Mouse (Mus musculus): ENCODE measurements around the gene Klhl30. TPM values are rescaled to one million over a fixed set of nuclear protein-coding genes. Genes with fewer than 3 reads are reported as not detected.

Gene Klhl30
- polyA plus RNA-seq, 1 experiment from 2014 or later: 0.07 TPM

DNA sequence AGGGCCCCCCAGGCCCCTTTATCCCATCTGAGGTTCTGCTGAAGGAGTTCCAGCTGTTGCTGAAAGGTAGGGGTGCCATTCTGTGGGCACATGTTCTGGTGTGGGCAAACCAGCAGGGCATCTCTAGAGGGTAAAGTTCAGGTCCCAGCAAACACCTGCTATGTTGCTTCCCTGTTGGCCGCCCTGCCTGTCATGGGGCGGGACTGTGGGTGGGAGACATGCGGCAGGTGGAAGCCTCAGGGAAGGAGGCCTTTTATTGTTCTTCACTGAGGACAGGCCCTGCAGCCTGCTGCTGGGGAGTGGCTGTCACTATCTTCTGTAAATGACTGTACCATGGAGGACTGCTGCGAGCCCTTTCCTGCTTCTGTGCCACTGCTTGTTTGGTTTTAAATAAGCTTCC is 18.6 kb downstream of the Klhl30 start:
- H3K36me3 ChIP-seq (ENCODE audit: control insufficient read depth, insufficient read depth, low read length): peaks cover 43% of the 10 kb centered on the region
- H3K27me3 ChIP-seq (ENCODE audit: control insufficient read depth, insufficient read depth, low read length): no peaks in the 10 kb centered on the region
- no peaks in the 10 kb centered on the region for H3K4me1 ChIP-seq (ENCODE audit: control insufficient read depth, insufficient read depth, low read length)
- H3K27ac ChIP-seq (ENCODE audit: low read depth, low read length): no peak overlapping the region
- H3K9me3 ChIP-seq (ENCODE audit: control insufficient read depth, low read length): 0 out of 2 replicates have a peak, but pooled peaks cover 1% of the 10 kb centered on the region
- H3K4me2 ChIP-seq (replicated peaks; ENCODE audit: low read depth, low read length): no peak overlapping the region
- H3K9ac ChIP-seq (ENCODE audit: low read depth, low read length): no peak overlapping the region
- ATAC-seq (ENCODE audit: low FRiP score, low TSS enrichment): no peak
- 59% methylated on average over 4 of the region's 4 CpGs for WGBS
- no peak overlapping the region for H3K4me3 ChIP-seq (ENCODE audit: low read length)

DNA sequence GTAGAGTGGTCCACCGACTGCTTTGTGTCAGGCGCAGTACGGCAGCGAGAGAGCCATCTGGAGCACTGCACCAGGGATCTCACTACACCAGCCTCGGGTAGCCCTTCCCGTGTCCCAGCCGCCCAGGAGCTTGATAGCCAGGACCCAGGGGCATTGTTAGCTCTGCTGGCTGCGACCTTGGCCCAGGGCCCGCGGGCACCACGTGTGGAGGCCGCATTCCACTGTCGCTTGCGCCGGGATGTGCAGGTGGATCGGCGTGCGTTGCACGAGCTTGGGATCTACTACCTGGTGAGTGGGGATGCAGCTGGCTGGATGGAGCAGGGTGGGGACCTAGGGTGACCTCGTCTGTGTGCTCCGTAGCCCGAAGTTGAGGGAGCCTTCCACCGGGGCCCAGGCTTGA is 19.2 kb downstream of the Klhl30 start:
- peaks cover 49% of the 10 kb centered on the region for H3K36me3 ChIP-seq (ENCODE audit: control insufficient read depth, insufficient read depth, low read length)
- WGBS: 88% methylated on average over 23 of the region's 23 CpGs

DNA sequence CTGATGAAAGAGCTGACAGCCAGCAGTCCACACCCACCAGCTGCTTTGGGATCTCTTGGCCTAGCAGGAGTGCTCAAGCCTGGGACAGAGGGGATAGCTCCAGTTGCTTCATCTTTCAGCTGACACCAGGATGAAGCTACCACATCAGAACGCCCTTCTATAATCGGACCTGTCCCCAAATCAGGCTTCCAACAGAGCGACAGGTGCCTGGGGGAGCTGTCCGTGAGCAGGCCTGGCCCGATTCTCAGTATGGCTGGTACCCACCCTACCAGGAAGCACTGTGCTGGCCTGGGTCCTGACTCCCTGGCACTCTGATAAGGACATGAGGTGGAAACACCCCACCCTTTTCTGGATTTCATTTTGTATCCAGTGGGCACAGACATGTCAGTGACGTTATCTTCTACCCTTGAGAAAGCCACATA is 22.6 kb downstream of the Klhl30 start:
- Histone ChIP-seq H3K36me3 (ENCODE audit: control insufficient read depth, insufficient read depth, low read length) (peaks cover 83% of the 10 kb centered on the region), H3K4me1 (ENCODE audit: control insufficient read depth, insufficient read depth, low read length) (no peaks in the 10 kb centered on the region), H3K4me2 (replicated peaks; ENCODE audit: low read depth, low read length) (no peak overlapping the region), H3K9me3 (ENCODE audit: control insufficient read depth, low read length) (no peaks in the 10 kb centered on the region), H3K27me3 (ENCODE audit: control insufficient read depth, insufficient read depth, low read length) (no peaks in the 10 kb centered on the region), H3K4me3 (ENCODE audit: low read length) (no peak overlapping the region), H3K27ac (ENCODE audit: low read depth, low read length) (no peak overlapping the region), H3K9ac (ENCODE audit: low read depth, low read length) (no peak overlapping the region)
- 90% methylated on average over 6 of the region's 6 CpGs for WGBS
- no peak for ATAC-seq (ENCODE audit: low FRiP score, low TSS enrichment)

More for the DNA sequence above, 19.2 kb downstream of the Klhl30 start:
- Histone ChIP-seq H3K9me3 (ENCODE audit: control insufficient read depth, low read length) (no peaks in the 10 kb centered on the region), H3K4me3 (ENCODE audit: low read length) (no peak overlapping the region), H3K4me2 (replicated peaks; ENCODE audit: low read depth, low read length) (no peak overlapping the region), H3K9ac (ENCODE audit: low read depth, low read length) (no peak overlapping the region), H3K27ac (ENCODE audit: low read depth, low read length) (no peak overlapping the region), H3K27me3 (ENCODE audit: control insufficient read depth, insufficient read depth, low read length) (no peaks in the 10 kb centered on the region), H3K4me1 (ENCODE audit: control insufficient read depth, insufficient read depth, low read length) (no peaks in the 10 kb centered on the region)
- no peak for ATAC-seq (ENCODE audit: low FRiP score, low TSS enrichment)

DNA sequence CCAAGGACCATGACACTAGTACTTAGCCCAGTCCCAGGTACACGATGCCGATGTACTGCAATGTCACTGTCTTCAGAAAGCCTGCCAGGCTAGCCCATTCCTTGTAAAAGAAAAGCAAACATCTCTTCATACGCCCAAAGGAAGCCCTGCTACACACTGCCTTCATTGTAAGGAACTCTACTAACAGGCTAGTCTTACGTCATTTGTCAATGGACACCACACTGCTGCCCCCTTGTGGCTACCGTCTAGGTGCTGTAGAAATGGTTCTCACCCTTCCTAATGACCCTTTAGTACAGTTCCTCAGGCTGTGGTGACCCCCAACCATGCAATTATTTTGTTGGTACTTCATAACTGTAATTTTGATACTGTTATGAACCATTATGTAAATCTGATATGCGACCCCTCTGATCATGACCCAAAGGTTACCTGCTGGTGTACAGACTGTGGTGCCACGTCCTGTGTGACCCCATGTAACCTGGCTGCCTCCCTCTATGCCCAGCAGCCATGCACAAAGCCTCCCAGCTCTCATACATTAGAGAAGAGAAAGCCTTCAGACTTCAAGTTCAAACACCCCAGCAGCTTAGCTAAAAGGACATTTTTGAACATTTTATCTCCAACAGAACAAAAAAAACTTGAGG is 29.8 kb downstream of the Klhl30 start:
- Histone ChIP-seq H3K36me3 (ENCODE audit: control insufficient read depth, insufficient read depth, low read length) (peaks cover 95% of the 10 kb centered on the region), H3K4me1 (ENCODE audit: control insufficient read depth, insufficient read depth, low read length) (no peaks in the 10 kb centered on the region), H3K4me3 (ENCODE audit: low read length) (no peak overlapping the region), H3K4me2 (replicated peaks; ENCODE audit: low read depth, low read length) (no peak overlapping the region), H3K9ac (ENCODE audit: low read depth, low read length) (no peak overlapping the region), H3K9me3 (ENCODE audit: control insufficient read depth, low read length) (no peaks in the 10 kb centered on the region), H3K27ac (ENCODE audit: low read depth, low read length) (no peak overlapping the region), H3K27me3 (ENCODE audit: control insufficient read depth, insufficient read depth, low read length) (no peaks in the 10 kb centered on the region)
- ATAC-seq (ENCODE audit: low FRiP score, low TSS enrichment): 0 out of 2 replicates have a peak, but pooled peaks have one; percentile 63
- WGBS: 65% methylated on average over 7 of the region's 7 CpGs

DNA sequence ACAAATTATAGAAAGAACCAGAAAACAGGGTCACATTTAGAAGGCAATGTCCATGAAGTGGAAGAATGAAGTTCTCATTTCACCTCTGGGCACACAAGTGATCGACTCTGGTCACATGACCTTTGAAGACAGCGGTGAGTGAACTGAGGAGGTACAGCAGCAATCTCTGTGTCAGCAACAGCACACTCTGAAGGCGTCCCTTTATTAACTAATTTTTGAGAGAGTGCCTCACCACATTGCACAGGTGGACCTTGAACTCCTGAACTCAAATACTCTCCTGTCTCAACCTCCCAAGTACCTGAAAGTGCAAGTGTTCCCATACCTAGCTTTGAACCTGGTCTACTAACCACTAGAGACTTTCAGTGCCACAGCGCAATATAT is 30.3 kb downstream of the Klhl30 start:
- Histone ChIP-seq H3K36me3 (ENCODE audit: control insufficient read depth, insufficient read depth, low read length) (peaks cover 93% of the 10 kb centered on the region), H3K4me2 (replicated peaks; ENCODE audit: low read depth, low read length) (no peak overlapping the region), H3K27ac (ENCODE audit: low read depth, low read length) (no peak overlapping the region), H3K9ac (ENCODE audit: low read depth, low read length) (no peak overlapping the region), H3K9me3 (ENCODE audit: control insufficient read depth, low read length) (no peaks in the 10 kb centered on the region), H3K4me1 (ENCODE audit: control insufficient read depth, insufficient read depth, low read length) (no peaks in the 10 kb centered on the region), H3K4me3 (ENCODE audit: low read length) (no peak overlapping the region), H3K27me3 (ENCODE audit: control insufficient read depth, insufficient read depth, low read length) (no peaks in the 10 kb centered on the region)
- 90% methylated on average over 4 of the region's 4 CpGs for WGBS
- no peak for ATAC-seq (ENCODE audit: low FRiP score, low TSS enrichment)

DNA sequence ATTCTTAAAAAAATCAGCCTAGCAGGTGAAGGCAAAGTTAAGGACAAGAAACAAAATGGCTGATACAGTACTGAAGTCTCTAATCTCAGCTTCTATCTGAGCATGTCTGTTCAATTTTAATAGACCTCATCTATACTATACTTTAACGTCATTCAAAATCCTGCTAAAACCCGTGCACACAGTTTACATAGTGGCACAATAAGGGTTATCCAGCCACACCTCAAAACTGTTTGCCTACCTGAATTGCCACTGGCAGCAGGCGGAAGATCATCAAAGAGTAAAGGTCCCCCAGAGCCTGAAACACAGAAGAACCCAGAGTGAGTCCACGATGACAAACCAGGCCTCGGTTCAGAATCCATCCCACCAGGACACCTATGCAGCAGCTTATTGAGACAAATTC is 39.6 kb downstream of the Klhl30 start:
- whole genome bisulfite sequencing: 93% methylated on average over 5 of the region's 5 CpGs
- Histone ChIP-seq H3K36me3 (ENCODE audit: control insufficient read depth, insufficient read depth, low read length) (peaks cover 77% of the 10 kb centered on the region), H3K9ac (ENCODE audit: low read depth, low read length) (no peak overlapping the region), H3K4me3 (ENCODE audit: low read length) (no peak overlapping the region), H3K27me3 (ENCODE audit: control insufficient read depth, insufficient read depth, low read length) (no peaks in the 10 kb centered on the region), H3K27ac (ENCODE audit: low read depth, low read length) (no peak overlapping the region), H3K9me3 (ENCODE audit: control insufficient read depth, low read length) (no peaks in the 10 kb centered on the region), H3K4me1 (ENCODE audit: control insufficient read depth, insufficient read depth, low read length) (no peaks in the 10 kb centered on the region), H3K4me2 (replicated peaks; ENCODE audit: low read depth, low read length) (no peak overlapping the region)
- ATAC-seq (ENCODE audit: low FRiP score, low TSS enrichment): no peak

DNA sequence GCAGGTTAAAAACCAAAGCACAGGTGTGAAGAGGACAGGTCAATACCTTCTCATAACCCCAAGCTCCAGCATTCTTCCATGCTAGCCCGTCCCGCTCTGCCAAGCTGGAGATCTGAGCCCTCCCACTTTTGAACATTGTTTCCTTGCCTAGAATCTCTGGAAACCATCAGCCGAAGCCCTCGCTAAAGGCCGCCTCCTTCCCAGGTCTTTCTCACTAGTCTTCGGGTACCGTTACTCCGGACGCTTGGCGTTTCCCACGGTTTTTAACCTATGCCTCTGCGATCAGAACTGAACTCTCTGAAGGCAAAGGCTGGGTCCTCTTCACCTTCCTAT is 47.1 kb downstream of the Klhl30 start:
- no peaks in the 10 kb centered on the region for H3K9me3 ChIP-seq (ENCODE audit: control insufficient read depth, low read length)
- H3K9ac ChIP-seq (ENCODE audit: low read depth, low read length): peak overlapping the region; percentile 93
- peaks cover 16% of the 10 kb centered on the region; the same call in 1 of the 2 replicates for H3K36me3 ChIP-seq (ENCODE audit: control insufficient read depth, insufficient read depth, low read length)
- WGBS: 1% methylated on average over 12 of the region's 12 CpGs
- H3K4me3 ChIP-seq (ENCODE audit: low read length): peak overlapping the region; percentile 96
- peak overlapping the region; percentile 38 for H3K27ac ChIP-seq (ENCODE audit: low read depth, low read length)
- peaks cover 11% of the 10 kb centered on the region for H3K4me1 ChIP-seq (ENCODE audit: control insufficient read depth, insufficient read depth, low read length)
- H3K27me3 ChIP-seq (ENCODE audit: control insufficient read depth, insufficient read depth, low read length): no peaks in the 10 kb centered on the region
- H3K4me2 ChIP-seq (replicated peaks; ENCODE audit: low read depth, low read length): peak overlapping the region; percentile 87
- peak; percentile 21; the same call in 1 of the 2 replicates for ATAC-seq (ENCODE audit: low FRiP score, low TSS enrichment)

DNA sequence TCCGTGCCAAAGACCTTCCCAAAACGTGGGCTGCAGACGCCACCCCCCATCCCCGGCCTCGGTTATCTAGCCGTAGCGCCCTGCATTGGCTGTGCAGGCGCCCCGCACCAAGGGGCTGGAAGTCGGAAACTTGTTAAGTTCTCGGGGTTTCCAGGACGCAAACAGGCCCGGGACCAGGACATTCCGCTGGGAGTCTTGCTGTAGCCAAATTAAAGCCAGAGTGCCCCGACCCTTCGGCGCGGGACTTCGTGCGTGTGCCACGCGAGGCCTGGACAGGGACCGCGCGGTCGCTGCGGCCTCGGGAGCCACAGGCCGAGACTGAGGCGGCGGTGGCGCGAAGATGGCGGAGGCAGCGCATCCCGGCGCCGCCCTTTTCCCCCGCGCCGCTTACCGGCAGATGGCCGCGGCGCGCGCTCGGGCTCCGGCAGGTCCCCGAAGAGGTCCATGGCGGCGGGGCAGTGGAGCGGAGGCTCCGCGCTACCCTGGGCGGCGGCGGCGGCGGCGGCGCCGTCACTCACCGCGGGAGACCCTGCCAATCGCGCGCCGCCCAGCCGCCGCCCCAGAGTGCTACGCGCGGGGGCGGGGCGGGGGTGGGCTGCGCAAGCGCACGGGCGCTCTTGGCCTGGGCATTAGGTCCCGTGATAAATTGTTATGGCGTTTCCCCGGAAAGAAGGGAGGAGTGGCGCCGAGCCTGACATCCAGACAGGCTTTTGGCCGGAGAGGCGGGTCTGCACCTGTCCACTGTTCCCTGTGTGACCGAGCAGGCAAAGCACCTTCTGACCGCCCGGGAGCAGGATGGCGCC is 47.6 kb downstream of the Klhl30 start, which contains the start of gene Ilkap:
Gene Ilkap, minus strand, starts transcription at position 556 of the 803 bp plus-strand sequence.
- WGBS: under 1% methylated on average over 82 of the region's 91 CpGs
- peak; percentile 95 for ATAC-seq (ENCODE audit: low FRiP score, low TSS enrichment)

DNA sequence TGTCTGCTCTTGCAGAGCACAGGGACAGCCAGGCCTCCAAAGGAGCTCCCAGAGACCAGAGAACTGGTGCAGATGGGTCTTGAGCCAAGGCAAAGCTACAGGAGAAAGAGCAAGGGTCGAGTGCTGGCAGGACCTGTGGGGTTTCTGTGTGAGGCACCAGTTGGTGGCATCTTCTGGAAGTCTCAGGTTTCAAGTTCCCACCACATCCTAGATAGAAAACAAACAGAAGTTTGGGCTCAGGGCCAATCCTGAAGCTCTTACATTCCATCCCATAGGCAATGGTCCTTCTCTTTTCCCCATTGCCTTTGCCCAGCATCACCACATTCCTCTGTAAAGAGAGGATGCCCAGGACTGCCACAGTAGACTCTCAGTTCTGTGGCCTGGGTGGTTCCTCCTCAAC is 54.2 kb downstream of the Klhl30 start:
- Histone ChIP-seq H3K36me3 (ENCODE audit: control insufficient read depth, insufficient read depth, low read length) (no peaks in the 10 kb centered on the region), H3K9me3 (ENCODE audit: control insufficient read depth, low read length) (no peaks in the 10 kb centered on the region), H3K9ac (ENCODE audit: low read depth, low read length) (no peak overlapping the region), H3K4me2 (replicated peaks; ENCODE audit: low read depth, low read length) (no peak overlapping the region), H3K4me1 (ENCODE audit: control insufficient read depth, insufficient read depth, low read length) (no peaks in the 10 kb centered on the region), H3K4me3 (ENCODE audit: low read length) (no peak overlapping the region), H3K27me3 (ENCODE audit: control insufficient read depth, insufficient read depth, low read length) (no peaks in the 10 kb centered on the region), H3K27ac (ENCODE audit: low read depth, low read length) (no peak overlapping the region)
- ATAC-seq (ENCODE audit: low FRiP score, low TSS enrichment): no peak
- 19% methylated on average over 1 of the region's 1 CpGs for WGBS

More for the DNA sequence above, 47.6 kb downstream of the Klhl30 start, which contains the start of gene Ilkap:
- Histone ChIP-seq H3K27ac (ENCODE audit: low read depth, low read length) (peak within 1 kb of the TSS; percentile 38), H3K9me3 (ENCODE audit: control insufficient read depth, low read length) (no peaks in the 10 kb centered on the region), H3K4me1 (ENCODE audit: control insufficient read depth, insufficient read depth, low read length) (peaks cover 11% of the 10 kb centered on the region), H3K27me3 (ENCODE audit: control insufficient read depth, insufficient read depth, low read length) (no peaks in the 10 kb centered on the region), H3K4me3 (ENCODE audit: low read length) (peak within 1 kb of the TSS; percentile 96), H3K36me3 (ENCODE audit: control insufficient read depth, insufficient read depth, low read length) (peaks cover 11% of the 10 kb centered on the region; the same call in 1 of the 2 replicates), H3K9ac (ENCODE audit: low read depth, low read length) (peak within 1 kb of the TSS; percentile 93), H3K4me2 (replicated peaks; ENCODE audit: low read depth, low read length) (peak within 1 kb of the TSS; percentile 87)

Data from kidney, embryonic 14.5 days (tissue).